Mouse (Mus musculus): ENCODE results near the gene Clk2.

DNA sequence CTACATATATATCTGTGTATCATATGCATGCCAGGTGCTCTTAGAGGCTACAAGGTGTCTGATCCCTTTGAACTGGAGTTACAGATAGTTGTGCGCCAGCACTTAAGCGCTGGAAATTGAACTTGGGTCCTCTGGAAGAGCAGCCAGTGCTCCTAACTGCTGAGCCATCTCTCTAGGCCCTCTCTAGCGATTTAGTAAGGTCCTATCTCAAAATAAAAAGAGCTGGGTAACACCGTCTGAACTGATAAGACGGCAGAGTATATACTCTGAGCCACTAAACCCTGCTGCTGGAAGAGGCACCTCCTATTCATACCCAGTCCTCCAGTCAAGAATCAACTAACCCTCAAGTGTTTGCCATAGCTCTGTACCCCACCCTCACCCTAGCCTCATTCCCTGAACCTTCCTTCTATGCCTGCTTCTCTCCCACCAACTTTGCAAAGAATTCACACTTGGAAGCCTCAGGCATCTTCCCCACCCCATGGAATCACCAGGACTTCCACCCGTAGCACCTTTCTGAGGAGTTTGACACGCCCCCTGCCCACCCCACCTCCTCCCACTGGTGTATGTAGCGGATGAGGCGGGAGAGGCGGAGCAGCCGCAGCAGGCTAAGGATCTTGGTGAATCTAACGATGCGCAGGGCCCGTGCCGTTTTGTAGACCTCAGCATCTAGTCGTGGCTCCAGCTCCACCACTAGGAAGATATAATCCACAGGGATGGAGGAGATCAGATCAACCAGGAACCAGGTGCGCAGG lies 12.3 kb upstream of the Clk2 start:
- no peak for TF ChIP-seq EP300 (IDR thresholded peaks at IDR 0.05; ENCODE audit: insufficient read depth, low read depth, low read length)
- TF ChIP-seq CTCF (IDR thresholded peaks at IDR 0.05; ENCODE audit: low read depth, low read length) = no peak

Data from ES-Bruce4 (cell line).